Mouse (Mus musculus) kidney, embryonic 15.5 days (tissue): ENCODE results near the gene Hsh2d. TPM values are rescaled to one million over a fixed set of nuclear protein-coding genes. Genes with fewer than 3 reads are reported as not detected.

Source experiments
- ATAC-seq: fragments of 200-750 bp; cut with Nextera tagmentation; replicated peaks from 2 replicates; pipeline ENCODE4 v1.8.0; 2017; ENCODE audit warnings: moderate TSS enrichment; ENCODE audit not compliant: low FRiP score
- H3K27ac ChIP-seq: fragments of 300-500 bp; sonication (generic); 2 replicates; pipeline ENCODE4 v1.5.1; 2015; ENCODE audit warnings: mild to moderate bottlenecking, inconsistent platforms
- H3K27me3 ChIP-seq: fragments of 300-500 bp; sonication (generic); 2 replicates; pipeline ENCODE4 v1.6.1; 2015; ENCODE audit warnings: inconsistent platforms
- H3K36me3 ChIP-seq: fragments of 300-500 bp; sonication (generic); 2 replicates; pipeline ENCODE4 v1.6.1; 2015; ENCODE audit warnings: inconsistent platforms
- H3K4me1 ChIP-seq: fragments of 300-500 bp; sonication (generic); 2 replicates; pipeline ENCODE4 v1.6.1; 2015; ENCODE audit warnings: inconsistent platforms
- H3K4me2 ChIP-seq: fragments of 300-500 bp; sonication (generic); 2 replicates; pipeline ENCODE4 v1.6.1; 2015; ENCODE audit warnings: moderate library complexity, mild to moderate bottlenecking, inconsistent platforms
- H3K4me3 ChIP-seq: fragments of 300-500 bp; sonication (generic); replicated peaks from 2 replicates; pipeline ENCODE4 v1.5.1; 2015; ENCODE audit warnings: mild to moderate bottlenecking, inconsistent platforms
- H3K9ac ChIP-seq: fragments of 300-500 bp; sonication (generic); 2 replicates; pipeline ENCODE4 v1.6.1; 2015; ENCODE audit warnings: mild to moderate bottlenecking, inconsistent platforms
- H3K9me3 ChIP-seq: fragments of 300-500 bp; sonication (generic); replicated peaks from 2 replicates; pipeline ENCODE4 v1.6.1; 2016; ENCODE audit warnings: inconsistent platforms
- WGBS: fragments of 180-500 bp; shearing (Covaris S2); methylation state at CpG from one replicate; pipeline ENCODE4 v1.1.7; 2015; ENCODE audit warnings: mixed read lengths; 5-methylcytosine and 5-hydroxymethylcytosine counted together
- polyA plus RNA-seq: library from polyadenylated mRNA; unstranded; fragments of >200 nt; fragmentation: Nextera tagmentation; extraction: Ambion mirVana; gene quantifications from 2 replicates; pipeline ENCODE4 v1.2.1, GENCODE M21; 2015

The Hsh2d gene
- polyA plus RNA-seq = 0.08 TPM in 1 of 2 replicates, not detected in the other

- no peaks in the 10 kb centered on the region for H3K4me1 ChIP-seq
- no peaks in the 10 kb centered on the region for H3K36me3 ChIP-seq
- no peaks in the 10 kb centered on the region for H3K27me3 ChIP-seq
- no peak within 1 kb of the TSS for H3K4me3 ChIP-seq
- no peak within 1 kb of the TSS for H3K27ac ChIP-seq
- H3K9ac ChIP-seq = no peak within 1 kb of the TSS
- 67% methylated on average over 12 of the region's 12 CpGs for WGBS
- H3K9me3 ChIP-seq = no peaks in the 10 kb centered on the region
- H3K4me2 ChIP-seq = no peak within 1 kb of the TSS
- ATAC-seq = no peak
Measured at GRCm38 (mm10) chr8:72189417-72190214, at the start of gene Hsh2d. Hsh2d (plus strand) TSS chr8:72189638.

GRCm38 (mm10) chr8:72143256-72143824, 46.1 kb upstream of the Hsh2d start:
- no peak overlapping the region for H3K4me3 ChIP-seq
- H3K36me3 ChIP-seq = peaks cover 98% of the 10 kb centered on the region
- H3K9me3 ChIP-seq = no peaks in the 10 kb centered on the region
- H3K27me3 ChIP-seq = no peaks in the 10 kb centered on the region
- H3K27ac ChIP-seq = no peak overlapping the region
- 91% methylated on average over 13 of the region's 13 CpGs for WGBS
- peaks cover 4% of the 10 kb centered on the region; the same call in 1 of the 2 replicates for H3K4me1 ChIP-seq
- H3K4me2 ChIP-seq = no peak overlapping the region
- no peak for ATAC-seq
- no peak overlapping the region for H3K9ac ChIP-seq

- Histone ChIP-seq H3K27ac (no peak overlapping the region), H3K36me3 (peaks cover 96% of the 10 kb centered on the region), H3K27me3 (no peaks in the 10 kb centered on the region), H3K4me2 (no peak overlapping the region), H3K9ac (no peak overlapping the region), H3K9me3 (no peaks in the 10 kb centered on the region), H3K4me1 (no peaks in the 10 kb centered on the region), H3K4me3 (no peak overlapping the region)
- no peak for ATAC-seq
- 87% methylated on average over 5 of the region's 5 CpGs for WGBS
Measured at GRCm38 (mm10) chr8:72144345-72144975, 45.0 kb upstream of the Hsh2d start.

- Histone ChIP-seq H3K9ac (no peak overlapping the region), H3K4me3 (no peak overlapping the region), H3K4me1 (no peaks in the 10 kb centered on the region), H3K27me3 (no peaks in the 10 kb centered on the region), H3K4me2 (no peak overlapping the region), H3K9me3 (no peaks in the 10 kb centered on the region), H3K36me3 (peaks cover 96% of the 10 kb centered on the region), H3K27ac (no peak overlapping the region)
- 84% methylated on average over 3 of the region's 3 CpGs for WGBS
- no peak for ATAC-seq
Measured at GRCm38 (mm10) chr8:72145511-72145910, 43.9 kb upstream of the Hsh2d start.

GRCm38 (mm10) chr8:72146056-72146455, 43.4 kb upstream of the Hsh2d start:
- H3K4me2 ChIP-seq = no peak overlapping the region
- no peaks in the 10 kb centered on the region for H3K27me3 ChIP-seq
- ATAC-seq = no peak
- H3K36me3 ChIP-seq = peaks cover 96% of the 10 kb centered on the region
- H3K4me1 ChIP-seq = no peaks in the 10 kb centered on the region
- H3K9me3 ChIP-seq = no peaks in the 10 kb centered on the region
- WGBS = 100% methylated on average over 1 of the region's 1 CpGs
- H3K27ac ChIP-seq = no peak overlapping the region
- H3K4me3 ChIP-seq = no peak overlapping the region
- H3K9ac ChIP-seq = no peak overlapping the region

GRCm38 (mm10) chr8:72146556-72146955, 42.9 kb upstream of the Hsh2d start:
- no peaks in the 10 kb centered on the region for H3K27me3 ChIP-seq
- H3K9me3 ChIP-seq = no peaks in the 10 kb centered on the region
- no peak overlapping the region for H3K4me3 ChIP-seq
- H3K36me3 ChIP-seq = peaks cover 96% of the 10 kb centered on the region
- H3K9ac ChIP-seq = no peak overlapping the region
- H3K4me2 ChIP-seq = no peak overlapping the region
- ATAC-seq = no peak
- WGBS = 92% methylated on average over 3 of the region's 3 CpGs
- H3K27ac ChIP-seq = peak overlapping the region; percentile 37; the same call in 1 of the 2 replicates
- H3K4me1 ChIP-seq = no peaks in the 10 kb centered on the region

GRCm38 (mm10) chr8:72147266-72147665, 42.2 kb upstream of the Hsh2d start:
- no peak for ATAC-seq
- H3K9ac ChIP-seq = no peak overlapping the region
- H3K9me3 ChIP-seq = no peaks in the 10 kb centered on the region
- H3K27ac ChIP-seq = peak overlapping the region; percentile 37; the same call in 1 of the 2 replicates
- WGBS = 71% methylated on average over 2 of the region's 2 CpGs
- H3K4me2 ChIP-seq = no peak overlapping the region
- H3K4me3 ChIP-seq = no peak overlapping the region
- H3K36me3 ChIP-seq = peaks cover 96% of the 10 kb centered on the region
- H3K4me1 ChIP-seq = no peaks in the 10 kb centered on the region
- H3K27me3 ChIP-seq = no peaks in the 10 kb centered on the region

GRCm38 (mm10) chr8:72149056-72149455, 40.4 kb upstream of the Hsh2d start:
- no peak for ATAC-seq
- no peak overlapping the region for H3K4me2 ChIP-seq
- 85% methylated on average over 1 of the region's 1 CpGs for WGBS
- no peaks in the 10 kb centered on the region for H3K4me1 ChIP-seq
- no peaks in the 10 kb centered on the region for H3K9me3 ChIP-seq
- no peaks in the 10 kb centered on the region for H3K27me3 ChIP-seq
- no peak overlapping the region for H3K9ac ChIP-seq
- no peak overlapping the region for H3K4me3 ChIP-seq
- H3K27ac ChIP-seq = no peak overlapping the region
- peaks cover 96% of the 10 kb centered on the region for H3K36me3 ChIP-seq

- no peak overlapping the region for H3K4me2 ChIP-seq
- no peaks in the 10 kb centered on the region for H3K4me1 ChIP-seq
- H3K4me3 ChIP-seq = no peak overlapping the region
- H3K9ac ChIP-seq = no peak overlapping the region
- no peak for ATAC-seq
- H3K27ac ChIP-seq = no peak overlapping the region
- 89% methylated on average over 3 of the region's 3 CpGs for WGBS
- no peaks in the 10 kb centered on the region for H3K9me3 ChIP-seq
- H3K27me3 ChIP-seq = no peaks in the 10 kb centered on the region
- peaks cover 74% of the 10 kb centered on the region for H3K36me3 ChIP-seq
Measured at GRCm38 (mm10) chr8:72151418-72152078, 37.9 kb upstream of the Hsh2d start.

GRCm38 (mm10) chr8:72153382-72153781, 36.1 kb upstream of the Hsh2d start:
- H3K27ac ChIP-seq = no peak overlapping the region
- no peaks in the 10 kb centered on the region for H3K9me3 ChIP-seq
- H3K4me2 ChIP-seq = no peak overlapping the region
- no peak for ATAC-seq
- no peak overlapping the region for H3K9ac ChIP-seq
- no peaks in the 10 kb centered on the region for H3K27me3 ChIP-seq
- peaks cover 56% of the 10 kb centered on the region for H3K36me3 ChIP-seq
- no peaks in the 10 kb centered on the region for H3K4me1 ChIP-seq
- H3K4me3 ChIP-seq = no peak overlapping the region

GRCm38 (mm10) chr8:72158096-72158495, 31.3 kb upstream of the Hsh2d start:
- WGBS = 88% methylated on average over 2 of the region's 2 CpGs
- H3K36me3 ChIP-seq = peaks cover 15% of the 10 kb centered on the region
- H3K4me3 ChIP-seq = no peak overlapping the region
- H3K27ac ChIP-seq = no peak overlapping the region
- H3K9ac ChIP-seq = no peak overlapping the region
- H3K4me2 ChIP-seq = no peak overlapping the region
- ATAC-seq = no peak
- H3K4me1 ChIP-seq = peaks cover 26% of the 10 kb centered on the region
- no peaks in the 10 kb centered on the region for H3K9me3 ChIP-seq
- no peaks in the 10 kb centered on the region for H3K27me3 ChIP-seq

GRCm38 (mm10) chr8:72158726-72159125, 30.7 kb upstream of the Hsh2d start:
- H3K9me3 ChIP-seq = no peaks in the 10 kb centered on the region
- H3K36me3 ChIP-seq = peaks cover 15% of the 10 kb centered on the region
- H3K4me3 ChIP-seq = no peak overlapping the region
- no peak overlapping the region for H3K9ac ChIP-seq
- WGBS = 82% methylated on average over 3 of the region's 3 CpGs
- no peak for ATAC-seq
- H3K4me1 ChIP-seq = peaks cover 26% of the 10 kb centered on the region
- no peaks in the 10 kb centered on the region for H3K27me3 ChIP-seq
- no peak overlapping the region for H3K4me2 ChIP-seq
- no peak overlapping the region for H3K27ac ChIP-seq
